Mouse (Mus musculus) Patski (cell line): ENCODE measurements around the gene Mss51. TPM values are rescaled to one million over a fixed set of nuclear protein-coding genes. Genes with fewer than 3 reads are reported as not detected.

ENCODE experiments used
- ATAC-seq: fragments of 100-300 bp; one replicate; pipeline ENCODE4 v1.8.0; 2021
- CTCF ChIA-PET: fragments of 350-600 bp; sonication (Branson Sonifier 250); formaldehyde crosslinking; loops from one replicate; lab custom pipeline; 2022; ENCODE audit warnings: inconsistent platforms; lab: Charles Lee
- POLR2A ChIA-PET: fragments of 350-600 bp; sonication (Branson Sonifier 250); formaldehyde crosslinking; loops from one replicate; lab custom pipeline; 2022; ENCODE audit warnings: antibody characterized with exemption, inconsistent platforms; lab: Charles Lee
- DNase-seq: peaks from one replicate; pipeline ENCODE4 v3.0.0-alpha.2; 2011; ENCODE audit warnings: low read depth, low spot score
- H3K27me3 ChIP-seq: fragments of 371-371 bp; one replicate; pipeline ENCODE4 v1.5.1; 2021
- CTCF ChIP-seq: fragments of 100-300 bp; IDR thresholded peaks from one replicate; pipeline ENCODE4 v1.5.1; 2021
- in situ Hi-C: fragments of 300-500 bp; cut with MboI; formaldehyde crosslinking; loops from 3 replicates; pipeline ENCODE4 v1.11.1; 2018; ENCODE audit warnings: low pct_unique_long_range_greater_than_20kb, mixed read lengths
- polyA plus RNA-seq: library from polyadenylated mRNA; unstranded; gene quantifications from one replicate; pipeline ENCODE4 v1.2.3, GENCODE M21; 2021

Gene Mss51
- polyA plus RNA-seq, 1 experiment from 2014 or later: 0.65 TPM

DNA sequence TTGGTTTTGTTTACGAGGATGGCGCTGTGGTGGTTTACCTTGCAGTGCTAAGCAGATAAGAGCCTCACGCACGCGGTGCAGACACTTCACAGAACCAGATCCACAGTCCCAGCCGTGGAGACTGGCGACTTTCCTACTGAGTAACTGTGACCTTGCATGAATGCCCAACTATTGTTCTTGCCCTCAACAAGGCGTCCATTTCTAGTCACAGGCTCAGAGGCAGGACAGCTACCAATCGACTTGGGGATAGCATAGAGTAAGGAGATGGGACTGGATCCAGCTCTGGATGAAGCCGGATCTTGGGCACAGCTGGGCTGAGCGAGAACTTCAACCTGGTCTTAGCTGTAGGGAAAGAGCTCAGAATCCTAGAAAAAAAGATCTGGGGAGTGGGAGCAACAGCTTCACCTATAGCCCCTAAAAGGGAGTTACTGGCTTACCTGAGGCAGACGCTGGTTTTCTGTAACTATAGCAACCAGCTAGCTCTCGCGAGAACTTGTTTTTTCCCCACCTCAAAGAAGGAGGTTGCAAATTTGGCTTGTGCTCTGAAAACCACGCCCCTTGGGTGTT lies 44.9 kb downstream of the Mss51 start, which contains the start of gene Cfap70:
Gene Cfap70 (minus strand): TSS at position 462 of the 567 bp plus-strand sequence.
- CTCF ChIA-PET: interaction anchor here (0.8 kb wide), 1 partner anchor 8 kb away, joined by 3 read pairs; no protein-coding TSS in a partner anchor
- no peaks in the 10 kb centered on the region for H3K27me3 ChIP-seq
- ATAC-seq: no peak
- POLR2A ChIA-PET: no interaction called here
- no peak for DNase-seq
- no peak for TF ChIP-seq CTCF
- in situ Hi-C loops: no loop called here

GRCm38 (mm10) chr14:20451302-20451701 lies 45.4 kb downstream of the Mss51 start:
- TF ChIP-seq CTCF: no peak
- CTCF ChIA-PET: interaction anchor here (0.8 kb wide), 1 partner anchor 8 kb away, joined by 3 read pairs; no protein-coding TSS in a partner anchor
- H3K27me3 ChIP-seq: no peaks in the 10 kb centered on the region
- POLR2A ChIA-PET: no interaction called here
- ATAC-seq (no peak), DNase-seq (no peak)
- in situ Hi-C loops: no loop called here

DNA sequence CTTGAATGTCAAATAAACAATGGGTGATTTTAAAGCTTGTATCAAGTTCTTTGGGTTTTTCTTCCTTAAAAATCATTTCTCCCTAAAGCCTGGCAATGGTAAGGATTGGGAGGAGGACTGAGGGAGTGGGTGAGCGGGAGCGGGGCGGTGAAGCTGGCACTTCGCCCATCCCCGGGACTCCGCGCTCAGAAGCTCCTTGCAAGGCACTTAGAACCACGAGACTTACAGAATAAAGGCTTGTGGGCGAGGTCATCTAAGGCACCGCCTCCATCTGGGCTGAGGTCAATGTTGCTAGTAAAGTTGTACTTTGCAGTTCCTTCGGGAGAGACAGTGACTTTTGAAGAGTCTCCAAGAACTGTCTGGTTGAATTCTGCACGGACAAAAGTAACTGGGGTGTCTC lies 49.5 kb downstream of the Mss51 start:
- CTCF ChIA-PET: interaction anchor here (1.2 to 1.3 kb wide), 2 partner anchors 11 to 15 kb away, joined by 3 read pairs; no protein-coding TSS in a partner anchor
- no peak for ATAC-seq
- POLR2A ChIA-PET: interaction anchor here (0.7 kb wide), 1 partner anchor 8 kb away, joined by 4 read pairs; no protein-coding TSS in a partner anchor
- in situ Hi-C loops: loop anchor here (5.0 kb wide), 1 partner anchor 35 kb away; no protein-coding TSS in a partner anchor
- no peak for DNase-seq
- H3K27me3 ChIP-seq: no peaks in the 10 kb centered on the region
- TF ChIP-seq CTCF: no peak

DNA sequence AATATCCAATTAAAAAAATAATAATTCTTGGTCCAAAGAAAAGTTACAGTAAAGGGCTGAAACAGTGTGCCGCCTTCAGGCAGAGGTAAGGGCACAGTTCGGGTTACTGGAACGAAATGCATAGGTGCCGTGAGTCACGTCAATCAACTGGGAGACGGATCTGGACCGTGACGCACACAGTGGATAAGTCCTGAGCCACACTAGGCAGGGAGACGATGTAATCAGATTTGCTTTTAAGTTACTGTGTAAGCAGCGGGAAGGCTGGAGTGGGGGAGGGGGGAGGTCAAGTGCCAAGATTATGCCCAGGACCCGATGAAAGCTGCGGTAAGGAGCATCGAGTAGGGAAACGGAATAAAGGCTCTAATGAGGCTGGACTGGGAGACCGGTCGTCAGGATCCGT lies 54.4 kb downstream of the Mss51 start:
- no peak for ATAC-seq
- in situ Hi-C loops: no loop called here
- POLR2A ChIA-PET: no interaction called here
- H3K27me3 ChIP-seq: no peaks in the 10 kb centered on the region
- no peak for DNase-seq
- CTCF ChIA-PET: no interaction called here
- no peak for TF ChIP-seq CTCF

DNA sequence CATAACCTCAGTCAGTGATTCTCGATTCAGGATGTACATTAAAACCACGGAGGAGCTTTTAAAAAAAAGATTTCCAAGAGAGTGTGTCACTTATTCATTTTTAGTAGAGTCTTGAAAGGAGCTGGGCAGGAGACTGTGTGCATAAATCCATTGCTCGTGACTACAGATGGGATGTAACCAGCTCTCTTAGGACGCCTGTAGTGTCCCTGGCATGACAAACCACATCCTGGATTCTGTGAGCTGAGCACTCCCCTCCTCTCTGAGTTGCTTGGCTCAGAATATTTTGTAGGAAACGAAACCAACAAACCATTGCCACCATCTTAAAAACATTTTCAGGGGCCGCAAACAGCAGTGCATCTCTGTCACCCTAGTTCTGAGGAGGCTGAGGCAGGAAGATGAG lies 59.7 kb downstream of the Mss51 start:
- in situ Hi-C loops: no loop called here
- H3K27me3 ChIP-seq: no peaks in the 10 kb centered on the region
- CTCF ChIA-PET: no interaction called here
- ATAC-seq: no peak
- TF ChIP-seq CTCF: no peak
- POLR2A ChIA-PET: no interaction called here
- no peak for DNase-seq

Other genes with a start within 250 kb of the Mss51 start
- gene Kcnk16, start 227.7 kb downstream of the Mss51 start, polyA plus RNA-seq: not detected
- gene Nudt13, start 202.2 kb downstream of the Mss51 start, polyA plus RNA-seq: 39.7 TPM
- 46.4 TPM for gene Ecd, start 148.8 kb downstream of the Mss51 start, polyA plus RNA-seq
- gene Fam149b, start 148.7 kb downstream of the Mss51 start, polyA plus RNA-seq: 40.7 TPM
- 61.1 TPM for gene Dnajc9, start 108.0 kb downstream of the Mss51 start, polyA plus RNA-seq
- gene Mrps16, start 103.3 kb downstream of the Mss51 start, polyA plus RNA-seq: 80.4 TPM
- 0.15 TPM for gene Cfap70, start 44.7 kb downstream of the Mss51 start, polyA plus RNA-seq
- gene Anxa7, start 16.8 kb downstream of the Mss51 start, polyA plus RNA-seq: 111 TPM
- gene Ppp3cb, start 49.7 kb upstream of the Mss51 start, polyA plus RNA-seq: 61.1 TPM
- 21.6 TPM for gene Usp54, start 144.2 kb upstream of the Mss51 start, polyA plus RNA-seq
- gene Myoz1, start 159.6 kb upstream of the Mss51 start, polyA plus RNA-seq: not detected
- 0.55 TPM for gene Synpo2l, start 171.5 kb upstream of the Mss51 start, polyA plus RNA-seq
- gene Sec24c, start 177.4 kb upstream of the Mss51 start, polyA plus RNA-seq: 113 TPM
- 9.2 TPM for gene Fut11, start 198.1 kb upstream of the Mss51 start, polyA plus RNA-seq
- gene Chchd1, start 206.1 kb upstream of the Mss51 start, polyA plus RNA-seq: 96.6 TPM
- gene Zswim8, start 210.7 kb upstream of the Mss51 start, polyA plus RNA-seq: 162 TPM
- 44.6 TPM for gene Ndst2, start 237.7 kb upstream of the Mss51 start, polyA plus RNA-seq